Mouse (Mus musculus): ENCODE measurements around the gene Il17ra. TPM values are rescaled to one million over a fixed set of nuclear protein-coding genes. Genes with fewer than 3 reads are reported as not detected.

Il17ra gene
- polyA plus RNA-seq, 1 experiment from 2014 or later = 3.1 TPM

DNA sequence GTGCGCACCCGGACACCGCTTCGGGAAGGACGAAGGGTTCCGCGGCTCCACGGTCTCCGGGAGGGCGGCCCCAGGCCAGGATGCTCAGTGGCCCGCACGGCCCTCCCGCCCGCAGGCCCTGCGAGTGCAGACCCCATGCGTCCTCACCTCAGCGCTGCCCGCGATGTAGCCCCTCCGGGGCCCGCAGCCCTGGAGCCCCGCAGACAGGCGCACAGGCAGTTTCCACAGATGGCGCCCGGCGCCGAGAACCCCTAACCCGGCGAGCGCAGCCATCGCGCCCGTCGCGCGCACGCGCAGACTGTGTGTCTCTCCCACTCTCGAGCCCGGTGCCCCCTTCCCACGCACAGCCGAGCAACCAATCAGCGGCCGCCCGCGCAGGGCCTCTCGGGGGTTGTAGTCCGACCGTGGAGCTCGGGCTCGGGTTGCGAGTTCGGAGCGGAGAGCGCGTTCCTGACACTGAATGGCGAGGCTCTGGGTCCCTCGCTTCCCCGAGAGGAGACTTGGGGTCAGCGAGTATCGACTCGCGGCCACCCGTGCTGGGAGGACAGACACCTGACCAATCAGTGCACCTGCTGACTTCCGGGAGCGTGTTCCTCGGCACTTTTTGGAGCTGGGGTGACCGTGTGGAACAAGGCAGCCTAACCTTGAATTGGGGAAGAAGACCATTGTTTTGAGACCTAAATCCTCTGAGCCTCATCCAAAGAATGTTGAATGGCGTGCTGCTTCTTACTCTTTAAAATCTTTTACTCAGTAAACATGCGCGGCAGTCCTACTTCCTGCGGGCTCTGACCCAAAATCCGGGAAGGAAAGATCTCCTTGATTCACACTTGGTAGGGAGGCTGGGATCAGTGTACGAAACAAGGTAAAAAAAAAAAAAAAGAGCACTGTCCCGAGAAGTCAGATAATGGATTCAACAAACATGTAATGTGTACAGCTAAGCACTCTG is 68.2 kb downstream of the Il17ra start, which contains the start of gene Hdhd5:
Gene Hdhd5, minus strand, starts transcription at position 300 of the 946 bp plus-strand sequence.
- peaks cover 15% of the 10 kb centered on the region for H3K4me1 ChIP-seq (ENCODE audit: control insufficient read depth, insufficient read depth, low read length)
- peak within 1 kb of the TSS; percentile 73 for H3K4me2 ChIP-seq (ENCODE audit: low read depth, low read length)
- peak; percentile 98 for ATAC-seq (ENCODE audit: low read depth)
- no peaks in the 10 kb centered on the region for H3K9me3 ChIP-seq (ENCODE audit: control insufficient read depth, low read length)
- H3K27ac ChIP-seq (ENCODE audit: low read depth, low read length) = no peak within 1 kb of the TSS
- no peaks in the 10 kb centered on the region for H3K36me3 ChIP-seq (ENCODE audit: control insufficient read depth, insufficient read depth, low read length)
- WGBS = under 1% methylated on average over 75 of the region's 75 CpGs
- no peaks in the 10 kb centered on the region for H3K27me3 ChIP-seq (ENCODE audit: control insufficient read depth, insufficient read depth, low read length)
- H3K9ac ChIP-seq (replicated peaks; ENCODE audit: low read depth, low read length) = peak within 1 kb of the TSS; percentile 88
- peak within 1 kb of the TSS; percentile 96 for H3K4me3 ChIP-seq (ENCODE audit: low read depth, low read length)

DNA sequence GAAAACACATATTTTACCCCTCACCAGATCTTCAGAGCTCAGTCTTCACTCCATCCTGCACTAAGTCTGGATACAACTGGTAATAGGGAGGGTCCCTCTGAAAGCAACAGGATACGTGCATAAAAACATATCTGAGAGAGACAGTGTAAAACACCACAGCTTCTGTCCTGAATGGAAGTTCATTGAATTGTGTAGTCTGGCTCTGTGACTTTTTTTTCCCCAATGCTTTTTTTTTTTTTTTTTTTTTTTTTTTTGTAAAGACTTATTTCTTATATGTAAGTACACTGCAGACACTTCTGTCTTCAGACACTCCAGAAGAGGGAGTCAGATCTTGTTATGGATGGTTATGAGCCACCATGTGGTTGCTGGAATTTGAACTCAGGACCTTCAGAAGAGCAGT is 69.5 kb downstream of the Il17ra start:
- H3K4me3 ChIP-seq (ENCODE audit: low read depth, low read length) = no peak overlapping the region
- H3K4me1 ChIP-seq (ENCODE audit: control insufficient read depth, insufficient read depth, low read length) = peaks cover 15% of the 10 kb centered on the region
- H3K27me3 ChIP-seq (ENCODE audit: control insufficient read depth, insufficient read depth, low read length) = no peaks in the 10 kb centered on the region
- no peak overlapping the region for H3K27ac ChIP-seq (ENCODE audit: low read depth, low read length)
- H3K9me3 ChIP-seq (ENCODE audit: control insufficient read depth, low read length) = no peaks in the 10 kb centered on the region
- H3K9ac ChIP-seq (replicated peaks; ENCODE audit: low read depth, low read length) = no peak overlapping the region
- WGBS = 91% methylated on average over 1 of the region's 1 CpGs
- no peaks in the 10 kb centered on the region for H3K36me3 ChIP-seq (ENCODE audit: control insufficient read depth, insufficient read depth, low read length)
- no peak overlapping the region; the same call in 1 of the 2 replicates for H3K4me2 ChIP-seq (ENCODE audit: low read depth, low read length)
- no peak for ATAC-seq (ENCODE audit: low read depth)

DNA sequence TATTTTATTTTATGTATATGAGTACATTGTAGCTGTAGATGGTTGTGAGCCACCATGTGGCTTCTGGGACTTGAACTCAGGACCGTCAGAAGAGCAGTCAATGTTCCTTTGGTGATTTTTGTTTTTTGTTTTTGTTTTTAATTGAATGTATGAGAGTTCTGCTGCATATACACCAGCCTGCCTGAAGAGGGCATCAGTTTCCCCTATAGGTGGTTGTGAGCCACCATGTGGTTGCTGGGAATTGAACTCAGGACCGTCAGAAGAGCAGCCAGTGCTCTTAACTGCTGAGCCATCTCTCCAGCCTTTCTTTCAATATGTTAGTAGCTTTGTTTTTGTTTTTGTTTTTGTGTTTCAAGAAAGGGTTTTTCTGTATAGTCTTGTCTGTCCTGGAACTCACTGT is 73.3 kb downstream of the Il17ra start:
- no peak overlapping the region for H3K27ac ChIP-seq (ENCODE audit: low read depth, low read length)
- 0 out of 2 replicates have a peak, but pooled peaks cover 7% of the 10 kb centered on the region for H3K4me1 ChIP-seq (ENCODE audit: control insufficient read depth, insufficient read depth, low read length)
- H3K9me3 ChIP-seq (ENCODE audit: control insufficient read depth, low read length) = no peaks in the 10 kb centered on the region
- no peaks in the 10 kb centered on the region for H3K27me3 ChIP-seq (ENCODE audit: control insufficient read depth, insufficient read depth, low read length)
- ATAC-seq (ENCODE audit: low read depth) = no peak
- 90% methylated on average over 2 of the region's 2 CpGs for WGBS
- H3K4me3 ChIP-seq (ENCODE audit: low read depth, low read length) = no peak overlapping the region
- no peak overlapping the region for H3K9ac ChIP-seq (replicated peaks; ENCODE audit: low read depth, low read length)
- H3K4me2 ChIP-seq (ENCODE audit: low read depth, low read length) = no peak overlapping the region
- no peaks in the 10 kb centered on the region for H3K36me3 ChIP-seq (ENCODE audit: control insufficient read depth, insufficient read depth, low read length)

Other genes with a start within 250 kb of the Il17ra start
- gene D330020A13Rik, start 168.9 kb upstream of the Il17ra start, polyA plus RNA-seq (2014; fragmentation: Nextera tagmentation; extraction: Ambion mirVana) = not detected in 2 replicates
- 0.09 TPM in 2 replicates for gene B4galnt3, start 168.7 kb upstream of the Il17ra start, polyA plus RNA-seq (2014; fragmentation: Nextera tagmentation; extraction: Ambion mirVana)
- gene Kdm5a, start 99.1 kb upstream of the Il17ra start, polyA plus RNA-seq (2014; fragmentation: Nextera tagmentation; extraction: Ambion mirVana) = 35.0 and 40.6 TPM in 2 replicates
- 9.0 and 12.6 TPM in 2 replicates for gene Ccdc77, start 98.9 kb upstream of the Il17ra start, polyA plus RNA-seq (2014; fragmentation: Nextera tagmentation; extraction: Ambion mirVana)
- gene Tmem121b, start 30.6 kb downstream of the Il17ra start, polyA plus RNA-seq (2014; fragmentation: Nextera tagmentation; extraction: Ambion mirVana) = 2.8 and 3.3 TPM in 2 replicates
- 11.8 and 14.2 TPM in 2 replicates for gene Hdhd5, start 68.1 kb downstream of the Il17ra start, polyA plus RNA-seq (2014; fragmentation: Nextera tagmentation; extraction: Ambion mirVana)
- gene Cecr2, start 203.1 kb downstream of the Il17ra start, polyA plus RNA-seq (2014; fragmentation: Nextera tagmentation; extraction: Ambion mirVana) = 3.1 and 4.4 TPM in 2 replicates